Mouse (Mus musculus): ENCODE data around the gene Cd63. TPM values are rescaled to one million over a fixed set of nuclear protein-coding genes. Genes with fewer than 3 reads are reported as not detected.

The Cd63 gene
- polyA plus RNA-seq, 1 experiment from 2014 or later = 552 TPM

- peaks cover 47% of the 10 kb centered on the region for H3K4me1 ChIP-seq
- no peaks in the 10 kb centered on the region for H3K27me3 ChIP-seq
- H3K36me3 ChIP-seq = peaks cover 34% of the 10 kb centered on the region
- no peaks in the 10 kb centered on the region for H3K9me3 ChIP-seq
- ATAC-seq (ENCODE audit: borderline replicate concordance, extremely low read depth, low FRiP score, low TSS enrichment) = no peak
- no peak overlapping the region for H3K4me3 ChIP-seq
- no peak overlapping the region for H3K9ac ChIP-seq
- peak overlapping the region; percentile 57; the same call in 1 of the 2 replicates for H3K27ac ChIP-seq
- WGBS = 82% methylated on average over 7 of the region's 7 CpGs
- no peak overlapping the region for H3K4me2 ChIP-seq
These were observed 19.2 kb downstream of the Cd63 start for GRCm38 (mm10) chr10:128919966-128920365.

GRCm38 (mm10) chr10:128920736-128921161, 20.0 kb downstream of the Cd63 start:
- no peaks in the 10 kb centered on the region for H3K27me3 ChIP-seq
- H3K27ac ChIP-seq = peak overlapping the region; percentile 57; the same call in 1 of the 2 replicates
- no peaks in the 10 kb centered on the region for H3K9me3 ChIP-seq
- peaks cover 27% of the 10 kb centered on the region for H3K36me3 ChIP-seq
- ATAC-seq (ENCODE audit: borderline replicate concordance, extremely low read depth, low FRiP score, low TSS enrichment) = no peak
- H3K4me1 ChIP-seq = peaks cover 47% of the 10 kb centered on the region
- 46% methylated on average over 3 of the region's 3 CpGs for WGBS
- H3K4me3 ChIP-seq = no peak overlapping the region
- no peak overlapping the region for H3K4me2 ChIP-seq
- no peak overlapping the region for H3K9ac ChIP-seq

GRCm38 (mm10) chr10:128921251-128921650, 20.5 kb downstream of the Cd63 start:
- no peak for ATAC-seq (ENCODE audit: borderline replicate concordance, extremely low read depth, low FRiP score, low TSS enrichment)
- 43% methylated on average over 1 of the region's 1 CpGs for WGBS
- H3K27me3 ChIP-seq = no peaks in the 10 kb centered on the region
- no peaks in the 10 kb centered on the region for H3K9me3 ChIP-seq
- H3K4me1 ChIP-seq = peaks cover 47% of the 10 kb centered on the region
- peaks cover 24% of the 10 kb centered on the region for H3K36me3 ChIP-seq
- H3K4me2 ChIP-seq = no peak overlapping the region
- H3K27ac ChIP-seq = peak overlapping the region; percentile 57; the same call in 1 of the 2 replicates
- no peak overlapping the region for H3K4me3 ChIP-seq
- H3K9ac ChIP-seq = no peak overlapping the region

- no peak for ATAC-seq (ENCODE audit: borderline replicate concordance, extremely low read depth, low FRiP score, low TSS enrichment)
- Histone ChIP-seq H3K4me1 (peaks cover 47% of the 10 kb centered on the region), H3K36me3 (peaks cover 17% of the 10 kb centered on the region), H3K27ac (peak overlapping the region; percentile 97), H3K9me3 (no peaks in the 10 kb centered on the region), H3K27me3 (peaks cover 4% of the 10 kb centered on the region; the same call in 1 of the 2 replicates), H3K4me2 (peak overlapping the region; percentile 88), H3K4me3 (peak overlapping the region; percentile 86), H3K9ac (peak overlapping the region; percentile 86; the same call in 1 of the 2 replicates)
- 64% methylated on average over 16 of the region's 16 CpGs for WGBS
These were observed 21.4 kb downstream of the Cd63 start for GRCm38 (mm10) chr10:128921883-128922821.

- H3K4me1 ChIP-seq = peaks cover 47% of the 10 kb centered on the region
These were observed 21.9 kb downstream of the Cd63 start, which contains the start of gene Rdh5 for GRCm38 (mm10) chr10:128922822-128923012. Gene Rdh5, minus strand, starts transcription at chr10:128922888.

GRCm38 (mm10) chr10:128923013-128923691, 22.4 kb downstream of the Cd63 start:
- peaks cover 4% of the 10 kb centered on the region; the same call in 1 of the 2 replicates for H3K27me3 ChIP-seq
- peak overlapping the region; percentile 97 for H3K27ac ChIP-seq
- H3K9ac ChIP-seq = peak overlapping the region; percentile 86
- H3K4me3 ChIP-seq = peak overlapping the region; percentile 86
- H3K36me3 ChIP-seq = 0 out of 2 replicates have a peak, but pooled peaks cover 7% of the 10 kb centered on the region
- ATAC-seq (ENCODE audit: borderline replicate concordance, extremely low read depth, low FRiP score, low TSS enrichment) = peak; percentile 94
- peaks cover 49% of the 10 kb centered on the region for H3K4me1 ChIP-seq
- peak overlapping the region; percentile 88 for H3K4me2 ChIP-seq
- no peaks in the 10 kb centered on the region for H3K9me3 ChIP-seq
- WGBS = under 1% methylated on average over 42 of the region's 42 CpGs

More at GRCm38 (mm10) chr10:128922822-128923012, 21.9 kb downstream of the Cd63 start, which contains the start of gene Rdh5:
- H3K27ac ChIP-seq = peak within 1 kb of the TSS; percentile 97
- 9% methylated on average over 1 of the region's 1 CpGs for WGBS
- no peak for ATAC-seq (ENCODE audit: borderline replicate concordance, extremely low read depth, low FRiP score, low TSS enrichment)
- H3K9ac ChIP-seq = peak within 1 kb of the TSS; percentile 86
- no peaks in the 10 kb centered on the region for H3K9me3 ChIP-seq
- peaks cover 4% of the 10 kb centered on the region; the same call in 1 of the 2 replicates for H3K27me3 ChIP-seq
- peak within 1 kb of the TSS; percentile 88 for H3K4me2 ChIP-seq
- peaks cover 11% of the 10 kb centered on the region for H3K36me3 ChIP-seq
- peak within 1 kb of the TSS; percentile 86 for H3K4me3 ChIP-seq

- Histone ChIP-seq H3K4me1 (peaks cover 50% of the 10 kb centered on the region), H3K4me2 (peak within 1 kb of the TSS; percentile 88), H3K27me3 (peaks cover 4% of the 10 kb centered on the region; the same call in 1 of the 2 replicates), H3K36me3 (0 out of 2 replicates have a peak, but pooled peaks cover 1% of the 10 kb centered on the region), H3K4me3 (peak within 1 kb of the TSS; percentile 86), H3K9ac (peak within 1 kb of the TSS; percentile 86), H3K9me3 (no peaks in the 10 kb centered on the region), H3K27ac (peak within 1 kb of the TSS; percentile 97)
- WGBS = 62% methylated on average over 9 of the region's 9 CpGs
- no peak for ATAC-seq (ENCODE audit: borderline replicate concordance, extremely low read depth, low FRiP score, low TSS enrichment)
These were observed 23.1 kb downstream of the Cd63 start, which contains the start of gene Bloc1s1 for GRCm38 (mm10) chr10:128923935-128924334. Gene Bloc1s1, minus strand, starts transcription at chr10:128924035.

GRCm38 (mm10) chr10:128928356-128928755, 27.6 kb downstream of the Cd63 start:
- peaks cover 25% of the 10 kb centered on the region for H3K4me1 ChIP-seq
- no peak overlapping the region for H3K9ac ChIP-seq
- no peak overlapping the region for H3K4me3 ChIP-seq
- 37% methylated on average over 4 of the region's 4 CpGs for WGBS
- H3K27ac ChIP-seq = no peak overlapping the region
- no peak for ATAC-seq (ENCODE audit: borderline replicate concordance, extremely low read depth, low FRiP score, low TSS enrichment)
- peaks cover 31% of the 10 kb centered on the region for H3K27me3 ChIP-seq
- no peaks in the 10 kb centered on the region for H3K9me3 ChIP-seq
- H3K4me2 ChIP-seq = no peak overlapping the region
- no peaks in the 10 kb centered on the region for H3K36me3 ChIP-seq

GRCm38 (mm10) chr10:128929638-128930378, 29.0 kb downstream of the Cd63 start:
- ATAC-seq (ENCODE audit: borderline replicate concordance, extremely low read depth, low FRiP score, low TSS enrichment) = peak; percentile 69

GRCm38 (mm10) chr10:128931441-128931840, 30.7 kb downstream of the Cd63 start:
- Histone ChIP-seq H3K4me1 (peaks cover 27% of the 10 kb centered on the region), H3K27ac (no peak overlapping the region), H3K27me3 (peaks cover 61% of the 10 kb centered on the region), H3K9ac (no peak overlapping the region), H3K36me3 (no peaks in the 10 kb centered on the region), H3K4me2 (no peak overlapping the region), H3K4me3 (no peak overlapping the region), H3K9me3 (no peaks in the 10 kb centered on the region)
- WGBS = 57% methylated on average over 2 of the region's 2 CpGs
- ATAC-seq (ENCODE audit: borderline replicate concordance, extremely low read depth, low FRiP score, low TSS enrichment) = no peak

More at GRCm38 (mm10) chr10:128929638-128930378, 29.0 kb downstream of the Cd63 start:
- H3K9ac ChIP-seq = no peak overlapping the region
- H3K27ac ChIP-seq = peak overlapping the region; percentile 18
- H3K4me1 ChIP-seq = peaks cover 27% of the 10 kb centered on the region
- H3K4me2 ChIP-seq = no peak overlapping the region
- peaks cover 45% of the 10 kb centered on the region for H3K27me3 ChIP-seq
- H3K9me3 ChIP-seq = no peaks in the 10 kb centered on the region
- 36% methylated on average over 7 of the region's 7 CpGs for WGBS
- H3K36me3 ChIP-seq = no peaks in the 10 kb centered on the region
- H3K4me3 ChIP-seq = no peak overlapping the region

- peak within 1 kb of the TSS; percentile 74 for H3K4me2 ChIP-seq
- H3K27me3 ChIP-seq = peaks cover 58% of the 10 kb centered on the region
- H3K36me3 ChIP-seq = no peaks in the 10 kb centered on the region
- peak within 1 kb of the TSS; percentile 42 for H3K4me3 ChIP-seq
- 1% methylated on average over 26 of the region's 26 CpGs for WGBS
- H3K9ac ChIP-seq = peak within 1 kb of the TSS; percentile 18
- no peak within 1 kb of the TSS for H3K27ac ChIP-seq
- no peaks in the 10 kb centered on the region for H3K9me3 ChIP-seq
- peaks cover 21% of the 10 kb centered on the region for H3K4me1 ChIP-seq
- peak; percentile 66; the same call in 1 of the 2 replicates for ATAC-seq (ENCODE audit: borderline replicate concordance, extremely low read depth, low FRiP score, low TSS enrichment)
These were observed 32.8 kb downstream of the Cd63 start, which contains the start of gene Itga7 for GRCm38 (mm10) chr10:128933574-128933973. Gene Itga7, plus strand, starts transcription at chr10:128933818.
